Comparison of ENCODE assay signal across 8 mouse cellular contexts in genomic region chr6:108248519-108248918, GRCm38 (mm10). TPM values are rescaled to one million over a fixed set of nuclear protein-coding genes. Genes with fewer than 3 reads are reported as not detected.
DNase-seq lines count a peak whose midpoint lies in the region; ATAC-seq and TF ChIP-seq lines count a peak whose summit lies in the region.

No protein-coding gene starts in this region.

- TF ChIP-seq EP300 in heart, postnatal 0 days (IDR thresholded peaks at IDR 0.05; ENCODE audit: low read depth) = no peak

- DNase-seq in layer of hippocampus, adult 2 months (ENCODE audit: low spot score in 2 of 2) = no peak
- DNase-seq in layer of hippocampus, adult 9-11 months = no peak
- no peak for DNase-seq in heart, postnatal 0 days (ENCODE audit: low spot score)
- DNase-seq in cerebellum, adult 8-10 months = no peak
- no peak for DNase-seq in adrenal gland, adult 18-20 months (ENCODE audit: low spot score in 2 of 2)
- DNase-seq in layer of hippocampus, adult 18-20 months (ENCODE audit: low spot score in 2 of 2) = no peak

- peak; percentile 45; the same call in 1 of the 2 replicates for ATAC-seq in heart, postnatal 0 days (ENCODE audit: insufficient read depth, low read depth)
- ATAC-seq in midbrain, embryonic 15.5 days (replicated peaks) = peak; percentile 43

- 12% methylated on average over 4 of the region's 4 CpGs for WGBS in heart, postnatal 0 days
- 26% methylated on average over 4 of the region's 4 CpGs for WGBS in midbrain, embryonic 15.5 days

- no peaks in the 10 kb centered on the region; the same call in 1 of the 2 replicates for H3K36me3 ChIP-seq in heart, postnatal 0 days (replicated peaks; ENCODE audit: control insufficient read depth, insufficient read depth, low read length)
- no peaks in the 10 kb centered on the region for H3K36me3 ChIP-seq in midbrain, embryonic 15.5 days (replicated peaks)

- H3K9me3 ChIP-seq in heart, postnatal 0 days (replicated peaks; ENCODE audit: control insufficient read depth, low read length) = no peaks in the 10 kb centered on the region
- H3K9me3 ChIP-seq in midbrain, embryonic 15.5 days = no peaks in the 10 kb centered on the region

- no peak for TF ChIP-seq CTCF in layer of hippocampus, adult 2 months (conservative IDR thresholded peaks at IDR 0.05)
- no peak for TF ChIP-seq CTCF in cortical plate, adult 2 months (IDR thresholded peaks at IDR 0.05; ENCODE audit: extremely low read depth, insufficient read depth, low read length)
- no peak for TF ChIP-seq CTCF in heart, postnatal 0 days (IDR thresholded peaks at IDR 0.05; ENCODE audit: low read depth)

- no peak overlapping the region for H3K4me2 ChIP-seq in heart, postnatal 0 days (ENCODE audit: low read depth, low read length)
- H3K4me2 ChIP-seq in midbrain, embryonic 15.5 days = no peak overlapping the region

- H3K4me1 ChIP-seq in cortical plate, adult 2 months (ENCODE audit: control insufficient read depth, insufficient read depth, low read length) = peaks cover 8% of the 10 kb centered on the region
- peaks cover 33% of the 10 kb centered on the region for H3K4me1 ChIP-seq in heart, postnatal 0 days (ENCODE audit: control insufficient read depth, insufficient read depth)
- H3K4me1 ChIP-seq in midbrain, embryonic 15.5 days = peaks cover 12% of the 10 kb centered on the region

- TF ChIP-seq POLR2A in cortical plate, adult 2 months (IDR thresholded peaks at IDR 0.05; ENCODE audit: extremely low read depth, insufficient read depth, low read length) = no peak

- H3K27me3 ChIP-seq in heart, postnatal 0 days (ENCODE audit: control insufficient read depth, insufficient read depth, low read length) = no peaks in the 10 kb centered on the region
- no peaks in the 10 kb centered on the region for H3K27me3 ChIP-seq in midbrain, embryonic 15.5 days (replicated peaks)

- no peak overlapping the region for H3K9ac ChIP-seq in heart, postnatal 0 days (replicated peaks; ENCODE audit: low read depth, low read length)
- no peak overlapping the region for H3K9ac ChIP-seq in midbrain, embryonic 15.5 days

- no peak overlapping the region for H3K4me3 ChIP-seq in layer of hippocampus, adult 2 months
- H3K4me3 ChIP-seq in cortical plate, adult 2 months (ENCODE audit: insufficient read depth, low read length) = no peak overlapping the region
- H3K4me3 ChIP-seq in heart, postnatal 0 days (ENCODE audit: low read depth, low read length) = no peak overlapping the region
- no peak overlapping the region for H3K4me3 ChIP-seq in midbrain, embryonic 15.5 days

- peak overlapping the region; percentile 62 for H3K27ac ChIP-seq in layer of hippocampus, adult 2 months
- peak overlapping the region; percentile 69; the same call in 1 of the 2 replicates for H3K27ac ChIP-seq in cortical plate, adult 2 months (ENCODE audit: insufficient read depth, low read length)
- peak overlapping the region; percentile 44 for H3K27ac ChIP-seq in heart, postnatal 0 days (ENCODE audit: low read depth)
- H3K27ac ChIP-seq in midbrain, embryonic 15.5 days = 0 out of 2 replicates have a peak overlapping the region, but pooled peaks have one; percentile 35

RNA-seq across cellular contexts. Expression of gene Itpr1, which starts 35.6 kb away (rescaled TPM):
- 100 to 1,000 TPM; 317 to 337 TPM for total RNA-seq in layer of hippocampus, adult 2 months (2021)
- polyA plus RNA-seq in cortical plate, adult 2 months (2012; rRNA removed) = 152 TPM in 2 replicates
- total RNA-seq in heart, postnatal 0 days (2014; rRNA removed; ENCODE audit: low replicate concordance) = 22.2 and 41.9 TPM in 2 replicates
- 5.7 and 7.1 TPM in 2 replicates for polyA plus RNA-seq in heart, postnatal 0 days (2015; fragmentation: Nextera tagmentation; extraction: Ambion mirVana)
- 3.9 and 4.7 TPM in 2 replicates for polyA plus RNA-seq in midbrain, embryonic 15.5 days (2015; fragmentation: Nextera tagmentation; extraction: Ambion mirVana)
- 100 to 1,000 TPM; 114 to 186 TPM for total RNA-seq in adrenal gland, adult 18-20 months (2021)
- total RNA-seq in layer of hippocampus, adult 18-20 months (2021) = 100 to 1,000 TPM; 338 to 347 TPM
